ENCODE assay signal across 9 mouse cellular contexts in genomic region chr6:32122584-32123265, GRCm38 (mm10).
"Had no signal": no experiment of that assay in that cellular context is flagged by ENCODE, and none has a peak within 500 bp of the region (broad histone marks: within the 10 kb centered on the region; RNA-seq: fewer than 3 reads in every experiment).

No protein-coding gene starts in this region.

- ATAC-seq: lung, postnatal 0 days; midbrain, embryonic 13.5 days; midbrain, embryonic 15.5 days had no signal

- DNase-seq: lung, postnatal 14 days; lung, postnatal 36 days; right cerebral cortex, postnatal 14 days; thymus, adult 2 months; thymus, postnatal 25 days; thymus, postnatal 4 days had no signal
